Mouse (Mus musculus) left cerebral cortex, postnatal 14 days (tissue): ENCODE data around the gene Pbp2. TPM values are rescaled to one million over a fixed set of nuclear protein-coding genes. Genes with fewer than 3 reads are reported as not detected.

Experiments
- DNase-seq, 2 experiments: peaks; one replicate each; pipeline ENCODE4 v3.0.0; 2021 to 2022; ENCODE audit warnings: low spot score in 2 of 2, mixed read lengths in 1 of 2
- intact Hi-C: fragments of 180-260 bp; cut with DNase I; formaldehyde crosslinking; loops from one replicate; pipeline ENCODE4 v1.15.1; 2025
- long read RNA-seq, 2 experiments: library from polyadenylated mRNA; stranded (forward); transcript quantifications; one replicate each; pipeline ENCODE4 v2.0.0; 2021
- total RNA-seq, 2 experiments: library from RNA; stranded (reverse); gene quantifications; 2 replicates each; pipeline ENCODE4 v1.2.3; 2021

The Pbp2 gene
- total RNA-seq: under 1 TPM; 0.34 to 0.72 TPM
- long read RNA-seq, experiment 1: 0 reads
- long read RNA-seq, experiment 2: 0 reads

GRCm38 (mm10) chr6:135310305-135310704 is at the start of gene Pbp2:
Gene Pbp2 (minus strand): TSS chr6:135310405.
- no peak for DNase-seq
- intact Hi-C loops: no loop called here

- intact Hi-C loops: no loop called here
Observed at GRCm38 (mm10) chr6:135354953-135355352, 44.7 kb upstream of the Pbp2 start.

GRCm38 (mm10) chr6:135352537-135352936 is 42.3 kb upstream of the Pbp2 start:
- intact Hi-C loops: no loop called here
- DNase-seq: no peak

More at GRCm38 (mm10) chr6:135354953-135355352, 44.7 kb upstream of the Pbp2 start:
- DNase-seq: no peak

GRCm38 (mm10) chr6:135351638-135352302 is 41.6 kb upstream of the Pbp2 start:
- DNase-seq: no peak
- intact Hi-C loops: no loop called here

- intact Hi-C loops: no loop called here
- no peak for DNase-seq
Observed at GRCm38 (mm10) chr6:135341076-135341378, 30.8 kb upstream of the Pbp2 start.

- no peak for DNase-seq
- intact Hi-C loops: no loop called here
Observed at GRCm38 (mm10) chr6:135340355-135341075, 30.3 kb upstream of the Pbp2 start.

- intact Hi-C loops: no loop called here
- DNase-seq: no peak
Observed at GRCm38 (mm10) chr6:135336376-135336775, 26.2 kb upstream of the Pbp2 start.

GRCm38 (mm10) chr6:135333994-135334651 is 23.9 kb upstream of the Pbp2 start:
- no peak for DNase-seq
- intact Hi-C loops: no loop called here

- intact Hi-C loops: no loop called here
- DNase-seq: no peak
Observed at GRCm38 (mm10) chr6:135332737-135333281, 22.6 kb upstream of the Pbp2 start.

- DNase-seq: peak in 1 of 2 experiments; percentile 25
- intact Hi-C loops: no loop called here
Observed at GRCm38 (mm10) chr6:135331916-135332315, 21.7 kb upstream of the Pbp2 start.

GRCm38 (mm10) chr6:135326847-135327246 is 16.6 kb upstream of the Pbp2 start:
- intact Hi-C loops: no loop called here
- no peak for DNase-seq

- intact Hi-C loops: no loop called here
Observed at GRCm38 (mm10) chr6:135324686-135325300, 14.6 kb upstream of the Pbp2 start.

GRCm38 (mm10) chr6:135324111-135324510 is 13.9 kb upstream of the Pbp2 start:
- no peak for DNase-seq
- intact Hi-C loops: no loop called here

More at GRCm38 (mm10) chr6:135324686-135325300, 14.6 kb upstream of the Pbp2 start:
- no peak for DNase-seq

- no peak for DNase-seq
- intact Hi-C loops: no loop called here
Observed at GRCm38 (mm10) chr6:135323311-135323982, 13.2 kb upstream of the Pbp2 start.

- intact Hi-C loops: no loop called here
- no peak for DNase-seq
Observed at GRCm38 (mm10) chr6:135322749-135323148, 12.5 kb upstream of the Pbp2 start.

- intact Hi-C loops: no loop called here
- DNase-seq: no peak
Observed at GRCm38 (mm10) chr6:135319431-135319933, 9.3 kb upstream of the Pbp2 start.

GRCm38 (mm10) chr6:135316141-135316540 is 5.9 kb upstream of the Pbp2 start:
- intact Hi-C loops: no loop called here
- peak in 1 of 2 experiments; percentile 28 for DNase-seq

GRCm38 (mm10) chr6:135313981-135314380 is 3.8 kb upstream of the Pbp2 start:
- no peak for DNase-seq
- intact Hi-C loops: no loop called here

- intact Hi-C loops: no loop called here
Observed at GRCm38 (mm10) chr6:135312038-135312437, 1.8 kb upstream of the Pbp2 start.

More at GRCm38 (mm10) chr6:135312038-135312437, 1.8 kb upstream of the Pbp2 start:
- no peak for DNase-seq
